Mouse (Mus musculus): ENCODE results near the gene Ubl5. TPM values are rescaled to one million over a fixed set of nuclear protein-coding genes. Genes with fewer than 3 reads are reported as not detected.

Gene Ubl5
- polyA plus RNA-seq, 1 experiment from 2014 or later: 481 TPM

- H3K27me3 ChIP-seq (ENCODE audit: control insufficient read depth, insufficient read depth, low read length): no peaks in the 10 kb centered on the region
- TF ChIP-seq CTCF (IDR thresholded peaks at IDR 0.05; ENCODE audit: low read depth): no peak
- no peak for TF ChIP-seq EP300 (optimal IDR thresholded peaks at IDR 0.05)
- WGBS: 71% methylated on average over 5 of the region's 5 CpGs
- ATAC-seq (ENCODE audit: low FRiP score, low TSS enrichment) (no peak), DNase-seq (ENCODE audit: low spot score) (no peak)
- no peaks in the 10 kb centered on the region for H3K9me3 ChIP-seq (ENCODE audit: control insufficient read depth, low read length)
- H3K4me2 ChIP-seq (replicated peaks; ENCODE audit: low read depth): no peak overlapping the region
- H3K27ac ChIP-seq (replicated peaks): no peak overlapping the region
- H3K9ac ChIP-seq (ENCODE audit: low read length): no peak overlapping the region
- H3K36me3 ChIP-seq (ENCODE audit: control insufficient read depth, insufficient read depth, low read length): no peaks in the 10 kb centered on the region
- H3K4me1 ChIP-seq (replicated peaks; ENCODE audit: control insufficient read depth, insufficient read depth): no peaks in the 10 kb centered on the region
- no peak overlapping the region for H3K4me3 ChIP-seq (ENCODE audit: low read depth, low read length)
These were observed 53.5 kb downstream of the Ubl5 start for GRCm38 (mm10) chr9:20696107-20696712.

Other genes starting within 250 kb of the Ubl5 start
- gene Zfp26, start 182.7 kb upstream of the Ubl5 start, polyA plus RNA-seq (2015; fragmentation: Nextera tagmentation; extraction: Ambion mirVana): 7.0 and 7.9 TPM in 2 replicates
- 7.1 and 8.6 TPM in 2 replicates for gene Zfp426, start 150.1 kb upstream of the Ubl5 start, polyA plus RNA-seq (2015; fragmentation: Nextera tagmentation; extraction: Ambion mirVana)
- gene Zfp266, start 121.5 kb upstream of the Ubl5 start, polyA plus RNA-seq (2015; fragmentation: Nextera tagmentation; extraction: Ambion mirVana): 33.7 and 35.2 TPM in 2 replicates
- gene Zfp846, start 61.6 kb upstream of the Ubl5 start, polyA plus RNA-seq (2015; fragmentation: Nextera tagmentation; extraction: Ambion mirVana): 6.0 and 6.9 TPM in 2 replicates
- gene Fbxl12, start 1.9 kb downstream of the Ubl5 start, polyA plus RNA-seq (2015; fragmentation: Nextera tagmentation; extraction: Ambion mirVana): 7.2 and 8.2 TPM in 2 replicates
- gene Pin1, start 9.2 kb downstream of the Ubl5 start, polyA plus RNA-seq (2015; fragmentation: Nextera tagmentation; extraction: Ambion mirVana): 28.2 and 28.7 TPM in 2 replicates
- 2.3 and 2.5 TPM in 2 replicates for gene Olfm2, start 103.5 kb downstream of the Ubl5 start, polyA plus RNA-seq (2015; fragmentation: Nextera tagmentation; extraction: Ambion mirVana)
- gene Col5a3, start 172.2 kb downstream of the Ubl5 start, polyA plus RNA-seq (2015; fragmentation: Nextera tagmentation; extraction: Ambion mirVana): 2.4 and 2.6 TPM in 2 replicates
- gene Rdh8, start 175.6 kb downstream of the Ubl5 start, polyA plus RNA-seq (2015; fragmentation: Nextera tagmentation; extraction: Ambion mirVana): not detected in 2 replicates
- gene A230050P20Rik, start 225.8 kb downstream of the Ubl5 start, polyA plus RNA-seq (2015; fragmentation: Nextera tagmentation; extraction: Ambion mirVana): 6.9 TPM in 2 replicates
- 7.7 and 7.9 TPM in 2 replicates for gene Angptl6, start 236.8 kb downstream of the Ubl5 start, polyA plus RNA-seq (2015; fragmentation: Nextera tagmentation; extraction: Ambion mirVana)
- gene Ppan, start 245.3 kb downstream of the Ubl5 start, polyA plus RNA-seq (2015; fragmentation: Nextera tagmentation; extraction: Ambion mirVana): 32.4 and 37.3 TPM in 2 replicates

All from stomach, postnatal 0 days (tissue).